Mouse (Mus musculus) embryonic facial prominence, embryonic 11.5 days (tissue): ENCODE results near the gene Fam160a2. TPM values are rescaled to one million over a fixed set of nuclear protein-coding genes. Genes with fewer than 3 reads are reported as not detected.

Experiments used
- ATAC-seq: fragments of 200-750 bp; cut with Nextera tagmentation; replicated peaks from 2 replicates; pipeline ENCODE4 v1.8.0; 2017; ENCODE audit warnings: low read depth; ENCODE audit not compliant: insufficient number of reproducible peaks, low FRiP score, low TSS enrichment
- DNase-seq: peaks from one replicate; pipeline ENCODE4 v3.0.0-alpha.2; 2015; ENCODE audit warnings: low spot score
- H3K27ac ChIP-seq: fragments of 300-500 bp; sonication (generic); replicated peaks from 2 replicates; pipeline ENCODE4 v1.5.1; 2014; ENCODE audit warnings: mild to moderate bottlenecking, low read depth, low read length, control low read depth
- H3K27me3 ChIP-seq: fragments of 300-500 bp; sonication (generic); 2 replicates; pipeline ENCODE4 v1.6.1; 2014; ENCODE audit warnings: mild to moderate bottlenecking, low read length, moderate library complexity, mixed read lengths; ENCODE audit not compliant: control insufficient read depth, insufficient read depth
- H3K36me3 ChIP-seq: fragments of 300-500 bp; sonication (generic); replicated peaks from 2 replicates; pipeline ENCODE4 v1.6.1; 2014; ENCODE audit warnings: low read depth, mild to moderate bottlenecking, low read length, moderate library complexity, mixed read lengths; ENCODE audit not compliant: control insufficient read depth, insufficient read depth
- H3K4me1 ChIP-seq: fragments of 300-500 bp; sonication (generic); 2 replicates; pipeline ENCODE4 v1.6.1; 2014; ENCODE audit warnings: low read length, mixed read lengths; ENCODE audit not compliant: control insufficient read depth, insufficient read depth
- H3K4me2 ChIP-seq: fragments of 300-500 bp; sonication (generic); 2 replicates; pipeline ENCODE4 v1.6.1; 2014; ENCODE audit warnings: low read depth, mild to moderate bottlenecking, control low read depth, low read length, moderate library complexity
- H3K4me3 ChIP-seq: fragments of 300-500 bp; sonication (generic); 2 replicates; pipeline ENCODE4 v1.5.1; 2014; ENCODE audit warnings: low read depth, low read length, control low read depth
- H3K9ac ChIP-seq: fragments of 300-500 bp; sonication (generic); replicated peaks from 2 replicates; pipeline ENCODE4 v1.6.1; 2014; ENCODE audit warnings: mild to moderate bottlenecking, control low read depth, low read length
- H3K9me3 ChIP-seq: fragments of 300-500 bp; sonication (generic); replicated peaks from 2 replicates; pipeline ENCODE4 v1.6.1; 2016; ENCODE audit warnings: mild to moderate bottlenecking, low read length, inconsistent platforms, mixed read lengths; ENCODE audit not compliant: control insufficient read depth
- WGBS: fragments of 180-500 bp; shearing (Covaris S2); extraction: QIAGEN DNeasy Blood & Tissue Kit; methylation state at CpG from one replicate; pipeline ENCODE4 v1.1.7; 2014; 5-methylcytosine and 5-hydroxymethylcytosine counted together
- polyA plus RNA-seq: library from polyadenylated mRNA; unstranded; fragments of >200 nt; fragmentation: Nextera tagmentation; extraction: Ambion mirVana; gene quantifications from 2 replicates; pipeline ENCODE4 v1.2.1, GENCODE M21; 2014

Gene Fam160a2
- polyA plus RNA-seq, 1 experiment from 2014 or later: 26.7 TPM

- Histone ChIP-seq H3K9ac (no peak within 1 kb of the TSS), H3K9me3 (no peaks in the 10 kb centered on the region), H3K4me2 (no peak within 1 kb of the TSS), H3K36me3 (no peaks in the 10 kb centered on the region), H3K27me3 (no peaks in the 10 kb centered on the region), H3K27ac (no peak within 1 kb of the TSS), H3K4me1 (no peaks in the 10 kb centered on the region), H3K4me3 (no peak within 1 kb of the TSS)
- WGBS: 76% methylated on average over 5 of the region's 5 CpGs
- ATAC-seq (no peak), DNase-seq (no peak)
Measured at GRCm38 (mm10) chr7:105404268-105404667, 4.4 kb upstream of the Fam160a2 start, which contains the start of gene Cnga4. TSS of gene Cnga4 (plus strand) at chr7:105404568.

DNA sequence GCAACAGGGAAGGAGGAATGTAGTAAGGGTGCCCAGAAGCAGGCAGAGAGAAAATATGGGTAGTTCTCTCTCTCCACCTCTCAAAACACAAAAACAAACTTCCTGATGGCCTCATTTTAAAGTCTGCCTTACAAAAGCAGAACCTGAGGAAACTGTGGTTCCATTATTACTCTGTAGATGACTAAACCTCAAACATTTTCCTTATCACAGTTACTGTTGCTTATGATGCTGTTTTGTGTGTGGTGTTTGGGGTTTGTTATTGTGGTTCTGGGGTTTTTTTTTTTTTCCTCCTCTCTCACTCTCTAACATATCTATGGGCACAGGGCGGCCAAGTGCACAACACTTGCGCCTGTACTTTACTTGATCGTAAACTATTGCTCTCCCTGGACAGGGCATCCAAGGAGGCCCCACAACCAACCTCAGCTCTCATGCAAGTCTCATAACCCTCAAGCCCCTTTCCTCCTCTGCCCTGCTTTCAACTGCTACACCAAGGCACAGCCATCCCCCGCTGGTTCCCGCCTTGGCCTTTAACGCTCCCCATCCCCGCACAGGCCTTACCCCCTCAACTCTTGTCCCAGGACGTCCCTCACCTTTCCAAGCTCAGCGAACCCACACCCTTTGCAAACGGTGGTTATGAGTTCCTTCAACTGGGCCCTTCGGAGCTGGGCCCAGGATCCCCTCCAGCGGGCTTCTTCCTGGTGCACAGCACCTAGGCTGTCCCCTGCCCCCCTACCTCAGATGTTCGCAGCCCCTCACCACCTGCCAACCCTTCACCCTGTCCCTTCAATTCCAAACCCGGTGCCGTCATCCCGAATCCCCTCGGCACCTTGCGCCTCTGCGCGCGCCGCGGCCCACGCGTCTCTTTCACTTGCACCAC lies 558 bp downstream of the Fam160a2 start:
- Histone ChIP-seq H3K36me3 (no peaks in the 10 kb centered on the region), H3K4me3 (peak overlapping the region; percentile 69), H3K4me2 (peak overlapping the region; percentile 62), H3K4me1 (no peaks in the 10 kb centered on the region), H3K27ac (no peak overlapping the region), H3K27me3 (no peaks in the 10 kb centered on the region), H3K9me3 (no peaks in the 10 kb centered on the region), H3K9ac (peak overlapping the region; percentile 80)
- ATAC-seq (peak; percentile 45; the same call in 1 of the 2 replicates), DNase-seq (peak; percentile 26)
- 2% methylated on average over 25 of the region's 25 CpGs for WGBS

DNA sequence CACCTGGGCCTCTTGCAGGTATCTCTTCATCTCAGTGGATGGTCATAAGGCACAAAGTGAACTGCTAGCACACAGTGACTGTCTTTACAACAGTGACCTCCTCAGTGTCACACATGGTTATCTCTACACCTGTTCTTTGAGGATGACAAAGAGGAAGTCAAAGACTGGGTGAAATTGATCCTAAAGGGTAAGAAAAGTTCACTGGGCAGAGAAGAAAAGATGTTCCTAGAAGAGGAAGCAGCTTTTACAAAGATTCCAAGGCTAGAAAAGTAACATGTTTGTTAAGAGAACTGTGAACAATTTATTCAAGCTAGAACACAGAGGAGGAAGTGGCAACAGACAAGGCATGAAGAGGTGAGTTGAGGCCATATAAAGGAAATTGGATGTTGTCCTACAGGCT lies 3.7 kb downstream of the Fam160a2 start:
- no peak for DNase-seq

DNA sequence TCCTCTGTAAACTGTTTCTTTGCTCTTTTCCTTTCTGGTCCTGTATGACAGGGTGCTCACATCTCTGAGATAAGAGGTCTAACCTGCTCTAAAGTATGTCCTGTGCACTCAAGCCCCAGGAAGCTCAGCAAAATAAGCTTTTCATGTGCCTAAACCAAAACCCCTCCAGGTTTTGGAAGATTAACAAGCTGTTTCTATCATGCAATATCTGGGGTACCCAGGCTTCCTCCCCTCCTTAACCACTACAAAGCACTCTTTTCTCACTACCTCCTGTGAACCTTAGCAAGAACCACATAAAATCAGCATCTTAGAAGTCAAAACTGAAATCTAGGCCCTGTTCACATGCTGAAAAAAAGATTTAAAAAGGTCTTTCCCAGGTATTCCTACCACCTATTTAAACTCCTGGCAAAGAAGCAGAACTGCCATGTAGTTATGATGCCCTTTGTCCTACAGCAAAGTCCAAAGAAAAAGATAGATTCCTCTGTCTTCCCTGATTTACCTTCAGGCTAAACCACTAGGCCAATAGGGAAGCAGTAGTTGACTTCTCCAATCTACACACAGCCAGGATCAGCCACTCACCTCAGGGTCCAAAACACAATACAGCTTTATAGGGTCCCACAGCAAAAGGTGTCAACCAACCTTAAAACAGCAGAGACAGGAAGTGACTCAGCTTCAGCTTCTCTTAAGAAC lies 4.6 kb downstream of the Fam160a2 start:
- H3K4me2 ChIP-seq: no peak overlapping the region

More for the DNA sequence above, 3.7 kb downstream of the Fam160a2 start:
- Histone ChIP-seq H3K27me3 (no peaks in the 10 kb centered on the region), H3K4me3 (no peak overlapping the region), H3K9ac (no peak overlapping the region), H3K9me3 (no peaks in the 10 kb centered on the region), H3K4me2 (no peak overlapping the region), H3K27ac (no peak overlapping the region), H3K36me3 (no peaks in the 10 kb centered on the region), H3K4me1 (no peaks in the 10 kb centered on the region)
- ATAC-seq: no peak

GRCm38 (mm10) chr7:105394606-105395005 lies 5.2 kb downstream of the Fam160a2 start:
- no peaks in the 10 kb centered on the region for H3K9me3 ChIP-seq
- no peaks in the 10 kb centered on the region; the same call in 1 of the 2 replicates for H3K36me3 ChIP-seq
- WGBS: 74% methylated on average over 1 of the region's 1 CpGs
- H3K27ac ChIP-seq: no peak overlapping the region
- no peaks in the 10 kb centered on the region for H3K27me3 ChIP-seq
- H3K9ac ChIP-seq: no peak overlapping the region
- ATAC-seq: no peak
- no peaks in the 10 kb centered on the region for H3K4me1 ChIP-seq
- H3K4me3 ChIP-seq: no peak overlapping the region
- DNase-seq: no peak
- no peak overlapping the region for H3K4me2 ChIP-seq

More for the DNA sequence above, 4.6 kb downstream of the Fam160a2 start:
- no peaks in the 10 kb centered on the region for H3K27me3 ChIP-seq
- no peak overlapping the region for H3K4me3 ChIP-seq
- DNase-seq (no peak), ATAC-seq (no peak)
- no peak overlapping the region for H3K27ac ChIP-seq
- no peaks in the 10 kb centered on the region for H3K36me3 ChIP-seq
- no peak overlapping the region for H3K9ac ChIP-seq
- H3K9me3 ChIP-seq: no peaks in the 10 kb centered on the region
- no peaks in the 10 kb centered on the region for H3K4me1 ChIP-seq

GRCm38 (mm10) chr7:105390236-105390635 lies 9.6 kb downstream of the Fam160a2 start:
- Histone ChIP-seq H3K27me3 (no peaks in the 10 kb centered on the region), H3K4me2 (no peak overlapping the region), H3K36me3 (peaks cover 5% of the 10 kb centered on the region; the same call in 1 of the 2 replicates), H3K9ac (no peak overlapping the region), H3K27ac (no peak overlapping the region), H3K4me3 (no peak overlapping the region), H3K9me3 (no peaks in the 10 kb centered on the region), H3K4me1 (no peaks in the 10 kb centered on the region)
- no peak for DNase-seq
- 87% methylated on average over 2 of the region's 2 CpGs for WGBS
- ATAC-seq: no peak

GRCm38 (mm10) chr7:105387696-105388095 lies 12.2 kb downstream of the Fam160a2 start:
- ATAC-seq (no peak), DNase-seq (no peak)
- peaks cover 17% of the 10 kb centered on the region for H3K36me3 ChIP-seq
- no peak overlapping the region for H3K9ac ChIP-seq
- H3K4me2 ChIP-seq: no peak overlapping the region
- H3K4me3 ChIP-seq: no peak overlapping the region
- H3K4me1 ChIP-seq: no peaks in the 10 kb centered on the region
- H3K27me3 ChIP-seq: no peaks in the 10 kb centered on the region
- WGBS: 96% methylated on average over 2 of the region's 2 CpGs
- no peaks in the 10 kb centered on the region for H3K9me3 ChIP-seq
- no peak overlapping the region for H3K27ac ChIP-seq

DNA sequence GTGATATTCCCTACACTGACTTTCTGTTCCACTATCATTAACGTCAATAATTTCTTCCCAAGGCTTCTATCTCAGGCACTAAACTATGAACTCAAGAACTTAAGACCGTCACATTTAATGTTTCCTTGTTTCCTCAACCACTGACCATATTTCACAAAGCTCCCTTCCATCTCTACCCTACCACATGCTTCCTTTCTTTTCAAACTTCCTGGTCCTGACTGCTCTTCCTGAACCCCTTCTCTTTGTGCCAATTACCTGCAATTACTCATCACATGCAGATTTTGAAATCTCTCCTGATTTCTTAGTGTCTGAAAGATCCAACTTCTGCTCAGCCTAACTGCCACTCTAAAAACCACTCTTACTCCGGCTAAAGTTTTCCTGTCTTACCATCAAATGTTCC lies 19.5 kb downstream of the Fam160a2 start:
- H3K4me2 ChIP-seq: no peak overlapping the region
- H3K9me3 ChIP-seq: no peaks in the 10 kb centered on the region
- 97% methylated on average over 3 of the region's 3 CpGs for WGBS
- no peak overlapping the region for H3K9ac ChIP-seq
- H3K36me3 ChIP-seq: peaks cover 12% of the 10 kb centered on the region
- no peak for DNase-seq
- no peak overlapping the region for H3K4me3 ChIP-seq
- no peaks in the 10 kb centered on the region for H3K4me1 ChIP-seq
- no peaks in the 10 kb centered on the region for H3K27me3 ChIP-seq
- no peak overlapping the region for H3K27ac ChIP-seq
- no peak for ATAC-seq
